Mouse (Mus musculus) subcutaneous adipose tissue, adult 2 months (tissue): ENCODE data around the gene Ankrd49. TPM values are rescaled to one million over a fixed set of nuclear protein-coding genes. Genes with fewer than 3 reads are reported as not detected.

ENCODE experiments used
- polyA plus RNA-seq: library from polyadenylated mRNA; depleted of rRNA; stranded (reverse); fragments of >200 nt; gene quantifications from 2 replicates; pipeline ENCODE4 v1.2.3, GENCODE M21; 2012; ENCODE audit warnings: low replicate concordance; rRNA removed

Ankrd49 gene
- 5.4 and 11.4 TPM in 2 replicates for polyA plus RNA-seq

DNA sequence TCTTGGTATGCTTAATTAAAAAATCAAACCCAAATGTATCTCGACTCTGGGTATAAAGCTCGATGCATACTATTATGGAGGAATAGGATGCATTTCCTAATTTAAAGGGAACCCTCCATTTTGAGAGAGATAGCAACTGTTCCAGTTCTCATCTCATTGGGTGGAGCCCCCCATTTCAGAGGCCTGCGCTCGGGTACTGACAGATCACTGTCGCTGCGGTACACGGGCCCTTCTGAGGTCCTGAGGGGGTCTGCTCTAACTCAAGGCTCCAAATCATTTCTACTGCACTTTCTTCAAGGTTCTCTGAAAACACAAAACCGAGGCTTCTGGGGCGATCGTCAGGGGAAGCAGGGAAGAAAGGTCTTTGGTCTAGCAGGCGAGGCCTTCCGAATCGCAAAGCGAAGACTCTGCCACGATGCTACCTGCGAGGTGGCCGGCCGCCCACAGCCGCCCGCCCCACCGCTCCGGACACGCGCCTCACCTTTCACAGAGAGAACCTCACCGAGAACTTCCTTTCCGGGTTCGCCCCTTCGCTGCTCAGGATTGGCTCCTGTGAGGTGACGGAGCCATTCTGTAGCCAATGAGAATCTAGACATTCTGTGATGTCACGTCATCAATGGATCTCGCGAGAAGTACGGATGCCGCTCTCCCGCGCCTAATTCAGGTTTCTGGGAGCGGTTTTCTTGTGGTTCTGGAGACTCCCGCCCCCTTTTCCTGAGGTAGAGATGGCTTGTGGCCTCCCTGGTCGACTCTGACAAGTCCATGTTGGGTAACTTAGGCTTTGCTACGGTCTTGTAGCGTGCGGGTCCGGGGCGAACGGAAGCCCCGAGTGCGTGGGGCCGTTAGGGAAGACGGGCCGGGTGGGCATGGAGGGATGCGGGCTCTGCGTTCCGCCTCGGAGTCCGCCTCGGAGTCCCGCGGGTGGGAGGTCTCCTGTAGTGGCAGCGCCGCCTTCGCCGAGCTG, at the start of gene Ankrd49, which contains the start of gene Mre11a:
Gene Ankrd49, minus strand, starts transcription at position 818 of the 964 bp plus-strand sequence.
Gene Mre11a, plus strand, starts transcription at position 616 of the 964 bp plus-strand sequence.

DNA sequence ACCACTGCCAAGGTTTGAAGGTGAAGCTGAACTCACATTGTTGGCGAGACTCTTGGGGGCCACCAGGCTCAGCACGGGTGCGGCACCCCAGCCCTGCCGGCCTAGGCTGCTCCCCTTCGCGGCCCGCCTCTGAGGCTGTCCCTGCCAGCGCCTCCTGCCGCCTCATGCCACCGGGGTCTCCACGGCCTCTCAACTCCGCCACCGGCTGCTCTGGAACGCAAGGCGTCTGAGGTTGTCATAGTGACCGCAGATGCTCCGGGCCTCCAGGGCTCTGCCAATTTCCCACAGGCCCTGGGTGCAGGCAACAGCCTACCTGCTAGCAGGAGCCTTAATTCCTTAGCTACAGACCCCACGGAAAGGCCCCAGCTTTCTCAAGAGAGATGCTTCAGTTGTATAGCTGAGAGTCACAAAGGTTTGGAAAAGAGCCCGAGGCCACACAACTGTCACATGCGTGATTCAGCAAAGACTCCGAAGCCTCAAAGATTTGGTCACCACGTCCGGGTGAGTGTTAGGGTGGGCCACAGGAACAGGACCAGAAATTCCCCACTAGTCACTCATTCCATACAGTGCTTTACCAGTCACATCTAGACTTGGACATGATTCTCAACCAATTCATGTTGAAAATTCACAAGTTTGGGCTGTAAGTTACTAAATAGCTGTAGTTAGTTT, 13.7 kb downstream of the Ankrd49 start, which contains the start of gene 1700012B09Rik:
Gene 1700012B09Rik, minus strand, starts transcription at position 228 of the 669 bp plus-strand sequence.

DNA sequence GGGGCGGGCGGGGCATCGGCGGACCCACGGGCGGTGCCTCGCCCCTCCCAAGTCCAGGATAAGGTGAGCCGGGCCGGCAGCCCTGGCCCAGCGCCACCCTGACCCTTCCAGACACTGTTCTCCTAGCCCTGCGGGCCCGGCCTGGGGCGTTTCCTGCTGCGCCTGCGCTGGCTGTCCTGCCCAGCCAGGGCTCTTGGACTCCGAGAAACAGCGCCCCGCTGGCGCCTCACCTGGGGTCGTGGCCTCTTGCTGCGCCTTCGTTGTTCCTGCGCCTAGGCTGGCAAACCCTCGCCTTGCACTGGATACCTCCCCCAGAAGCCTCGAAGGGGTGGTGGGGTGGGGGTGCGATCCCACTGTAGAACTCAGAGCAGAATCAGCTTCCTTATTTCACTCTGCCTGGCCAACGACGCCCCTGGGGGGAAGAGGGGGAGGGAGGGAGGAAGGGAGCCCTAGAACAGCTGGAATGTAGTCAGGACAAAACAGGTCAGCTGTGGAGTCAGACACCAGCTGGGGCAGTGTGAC, 32.6 kb downstream of the Ankrd49 start, which contains the start of gene Fut4:
Gene Fut4, minus strand, starts transcription at position 393 of the 522 bp plus-strand sequence.

DNA sequence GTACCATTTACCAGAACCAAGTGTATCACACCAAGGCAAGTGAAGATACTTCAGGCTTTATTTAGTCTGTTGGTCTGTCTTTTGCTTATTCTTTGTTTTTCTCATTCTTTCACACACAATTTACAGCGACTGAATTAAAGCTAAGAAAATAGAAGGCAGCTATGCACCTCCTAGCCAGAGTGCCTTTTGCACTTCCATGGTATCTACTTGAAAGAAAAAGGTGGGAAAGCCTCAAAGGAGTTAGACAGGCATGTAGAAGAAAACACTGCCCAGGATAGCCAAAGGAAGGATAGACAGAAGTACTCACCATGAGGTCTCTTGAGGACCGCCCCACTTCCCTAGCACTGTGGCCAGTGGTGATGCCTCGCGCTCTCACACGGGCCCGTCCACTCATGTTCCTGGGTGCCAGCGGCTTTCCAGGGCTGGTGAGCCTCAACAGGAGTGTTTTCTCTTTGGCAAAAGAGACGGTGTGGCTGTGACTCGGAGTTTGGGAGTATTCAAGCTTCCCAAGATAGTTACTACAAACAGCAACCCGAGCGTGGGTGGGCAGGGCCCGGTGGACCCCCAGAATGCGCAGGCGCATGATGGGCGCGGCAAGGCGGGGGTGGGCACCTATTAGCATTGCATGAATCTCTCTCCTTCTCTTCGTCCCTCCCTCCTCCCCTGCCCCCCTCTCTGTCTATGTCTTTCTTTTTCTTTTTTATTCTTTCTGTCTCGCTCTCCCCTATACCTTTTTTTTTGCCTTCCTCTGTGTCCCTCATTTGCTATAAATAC, 44.3 kb downstream of the Ankrd49 start, which contains the start of gene Piwil4:
Gene Piwil4, minus strand, starts transcription at position 583 of the 774 bp plus-strand sequence.

Other genes with a start within 250 kb of the Ankrd49 start
- 67.5 and 91.8 TPM in 2 replicates for gene Amotl1, start 139.8 kb downstream of the Ankrd49 start, polyA plus RNA-seq
- gene Piwil4, start 44.1 kb downstream of the Ankrd49 start, polyA plus RNA-seq, result 0.26 and 1.1 TPM in 2 replicates
- gene Fut4, start 32.5 kb downstream of the Ankrd49 start, polyA plus RNA-seq, result 0.57 and 4.3 TPM in 2 replicates
- gene 1700012B09Rik, start 13.8 kb downstream of the Ankrd49 start, polyA plus RNA-seq, result not detected in 2 replicates
- gene Mre11a, start 202 bp downstream of the Ankrd49 start, polyA plus RNA-seq, result 3.6 and 8.0 TPM in 2 replicates
- gene Gpr83, start 75.4 kb upstream of the Ankrd49 start, polyA plus RNA-seq, result 0.03 and 1.7 TPM in 2 replicates
- 0.16 and 0.42 TPM in 2 replicates for gene Izumo1r, start 119.1 kb upstream of the Ankrd49 start, polyA plus RNA-seq